Mouse (Mus musculus): ENCODE measurements around the gene H2-Eb2. TPM values are rescaled to one million over a fixed set of nuclear protein-coding genes. Genes with fewer than 3 reads are reported as not detected.

Gene H2-Eb2
- total and polyA plus RNA-seq, 2 experiments from 2014 or later: not detected

- Histone ChIP-seq H3K9me3 (replicated peaks; ENCODE audit: control insufficient read depth, low read length) (no peaks in the 10 kb centered on the region), H3K27ac (ENCODE audit: low read depth) (no peak overlapping the region), H3K4me1 (ENCODE audit: control insufficient read depth, insufficient read depth) (no peaks in the 10 kb centered on the region), H3K36me3 (replicated peaks; ENCODE audit: control insufficient read depth, insufficient read depth, low read length) (no peaks in the 10 kb centered on the region), H3K4me3 (ENCODE audit: low read depth, low read length) (no peak overlapping the region), H3K4me2 (ENCODE audit: low read depth, low read length) (no peak overlapping the region), H3K9ac (replicated peaks; ENCODE audit: low read depth, low read length) (no peak overlapping the region), H3K27me3 (ENCODE audit: control insufficient read depth, insufficient read depth, low read length) (peaks cover 9% of the 10 kb centered on the region; the same call in 1 of the 2 replicates)
- DNase-seq (ENCODE audit: low spot score) (no peak), ATAC-seq (ENCODE audit: insufficient read depth, low read depth) (no peak)
- TF ChIP-seq CTCF (IDR thresholded peaks at IDR 0.05; ENCODE audit: low read depth) (no peak), EP300 (IDR thresholded peaks at IDR 0.05; ENCODE audit: low read depth) (no peak)
- 71% methylated on average over 23 of the region's 23 CpGs for WGBS
These were observed 24.5 kb upstream of the H2-Eb2 start for GRCm38 (mm10) chr17:34300691-34301566.

GRCm38 (mm10) chr17:34301670-34302190 is 23.7 kb upstream of the H2-Eb2 start:
- Histone ChIP-seq H3K27me3 (ENCODE audit: control insufficient read depth, insufficient read depth, low read length) (peaks cover 9% of the 10 kb centered on the region; the same call in 1 of the 2 replicates), H3K36me3 (replicated peaks; ENCODE audit: control insufficient read depth, insufficient read depth, low read length) (no peaks in the 10 kb centered on the region), H3K9me3 (replicated peaks; ENCODE audit: control insufficient read depth, low read length) (no peaks in the 10 kb centered on the region), H3K4me3 (ENCODE audit: low read depth, low read length) (no peak overlapping the region), H3K27ac (ENCODE audit: low read depth) (no peak overlapping the region), H3K4me1 (ENCODE audit: control insufficient read depth, insufficient read depth) (no peaks in the 10 kb centered on the region), H3K9ac (replicated peaks; ENCODE audit: low read depth, low read length) (no peak overlapping the region), H3K4me2 (ENCODE audit: low read depth, low read length) (no peak overlapping the region)
- no peak for ATAC-seq (ENCODE audit: insufficient read depth, low read depth)
- TF ChIP-seq EP300 (IDR thresholded peaks at IDR 0.05; ENCODE audit: low read depth): no peak
- no peak for TF ChIP-seq CTCF (IDR thresholded peaks at IDR 0.05; ENCODE audit: low read depth)
- no peak for DNase-seq (ENCODE audit: low spot score)
- WGBS: 88% methylated on average over 4 of the region's 4 CpGs

- Histone ChIP-seq H3K4me3 (ENCODE audit: low read depth, low read length) (no peak overlapping the region), H3K27ac (ENCODE audit: low read depth) (no peak overlapping the region), H3K36me3 (replicated peaks; ENCODE audit: control insufficient read depth, insufficient read depth, low read length) (no peaks in the 10 kb centered on the region), H3K9me3 (replicated peaks; ENCODE audit: control insufficient read depth, low read length) (no peaks in the 10 kb centered on the region), H3K4me2 (ENCODE audit: low read depth, low read length) (no peak overlapping the region), H3K27me3 (ENCODE audit: control insufficient read depth, insufficient read depth, low read length) (no peaks in the 10 kb centered on the region), H3K9ac (replicated peaks; ENCODE audit: low read depth, low read length) (no peak overlapping the region), H3K4me1 (ENCODE audit: control insufficient read depth, insufficient read depth) (no peaks in the 10 kb centered on the region)
- TF ChIP-seq CTCF (IDR thresholded peaks at IDR 0.05; ENCODE audit: low read depth): no peak
- TF ChIP-seq EP300 (IDR thresholded peaks at IDR 0.05; ENCODE audit: low read depth): no peak
- ATAC-seq (ENCODE audit: insufficient read depth, low read depth): no peak
- WGBS: 80% methylated on average over 2 of the region's 2 CpGs
- DNase-seq (ENCODE audit: low spot score): no peak
These were observed 21.7 kb upstream of the H2-Eb2 start for GRCm38 (mm10) chr17:34303789-34304188.

- Histone ChIP-seq H3K9me3 (replicated peaks; ENCODE audit: control insufficient read depth, low read length) (no peaks in the 10 kb centered on the region), H3K9ac (replicated peaks; ENCODE audit: low read depth, low read length) (no peak overlapping the region), H3K4me2 (ENCODE audit: low read depth, low read length) (no peak overlapping the region), H3K36me3 (replicated peaks; ENCODE audit: control insufficient read depth, insufficient read depth, low read length) (no peaks in the 10 kb centered on the region), H3K27me3 (ENCODE audit: control insufficient read depth, insufficient read depth, low read length) (no peaks in the 10 kb centered on the region), H3K4me3 (ENCODE audit: low read depth, low read length) (no peak overlapping the region), H3K4me1 (ENCODE audit: control insufficient read depth, insufficient read depth) (0 out of 2 replicates have a peak, but pooled peaks cover 6% of the 10 kb centered on the region), H3K27ac (ENCODE audit: low read depth) (no peak overlapping the region)
- DNase-seq (ENCODE audit: low spot score) (peak; percentile 63), ATAC-seq (ENCODE audit: insufficient read depth, low read depth) (peak; percentile 60; the same call in 1 of the 2 replicates)
- 14% methylated on average over 4 of the region's 4 CpGs for WGBS
- no peak for TF ChIP-seq CTCF (IDR thresholded peaks at IDR 0.05; ENCODE audit: low read depth)
- no peak for TF ChIP-seq EP300 (IDR thresholded peaks at IDR 0.05; ENCODE audit: low read depth)
These were observed 20.7 kb upstream of the H2-Eb2 start for GRCm38 (mm10) chr17:34304751-34305150.

- peak; percentile 67 for ATAC-seq (ENCODE audit: insufficient read depth, low read depth)
- TF ChIP-seq CTCF (IDR thresholded peaks at IDR 0.05; ENCODE audit: low read depth) (no peak), EP300 (IDR thresholded peaks at IDR 0.05; ENCODE audit: low read depth) (no peak)
These were observed 20.0 kb upstream of the H2-Eb2 start, which contains the start of gene H2-Eb1 for GRCm38 (mm10) chr17:34305380-34306030. H2-Eb1 (plus strand) TSS chr17:34305867.

More at GRCm38 (mm10) chr17:34305380-34306030, 20.0 kb upstream of the H2-Eb2 start, which contains the start of gene H2-Eb1:
- H3K4me2 ChIP-seq (ENCODE audit: low read depth, low read length): no peak within 1 kb of the TSS
- no peak within 1 kb of the TSS for H3K9ac ChIP-seq (replicated peaks; ENCODE audit: low read depth, low read length)
- DNase-seq (ENCODE audit: low spot score): peak; percentile 78
- H3K9me3 ChIP-seq (replicated peaks; ENCODE audit: control insufficient read depth, low read length): no peaks in the 10 kb centered on the region
- H3K27ac ChIP-seq (ENCODE audit: low read depth): no peak within 1 kb of the TSS
- H3K4me3 ChIP-seq (ENCODE audit: low read depth, low read length): no peak within 1 kb of the TSS
- H3K36me3 ChIP-seq (replicated peaks; ENCODE audit: control insufficient read depth, insufficient read depth, low read length): no peaks in the 10 kb centered on the region
- H3K4me1 ChIP-seq (ENCODE audit: control insufficient read depth, insufficient read depth): 0 out of 2 replicates have a peak, but pooled peaks cover 6% of the 10 kb centered on the region
- H3K27me3 ChIP-seq (ENCODE audit: control insufficient read depth, insufficient read depth, low read length): no peaks in the 10 kb centered on the region

Data from heart, postnatal 0 days (tissue).